Mouse (Mus musculus): ENCODE results near the gene Zmat3. TPM values are rescaled to one million over a fixed set of nuclear protein-coding genes. Genes with fewer than 3 reads are reported as not detected.

The Zmat3 gene
- polyA plus RNA-seq, 1 experiment from 2014 or later, result 8.2 TPM

- H3K36me3 ChIP-seq, result no peaks in the 10 kb centered on the region
- no peak overlapping the region for H3K9ac ChIP-seq
- H3K4me3 ChIP-seq, result no peak overlapping the region
- H3K27ac ChIP-seq, result no peak overlapping the region
- no peak for ATAC-seq (ENCODE audit: low FRiP score, low read depth)
- H3K9me3 ChIP-seq, result no peaks in the 10 kb centered on the region
- H3K27me3 ChIP-seq (replicated peaks), result no peaks in the 10 kb centered on the region
- 68% methylated on average over 15 of the region's 15 CpGs for WGBS
- H3K4me2 ChIP-seq (replicated peaks), result no peak overlapping the region
- no peaks in the 10 kb centered on the region for H3K4me1 ChIP-seq
Measured at GRCm38 (mm10) chr3:32317901-32318416, 47.9 kb downstream of the Zmat3 start.

- H3K4me3 ChIP-seq, result no peak overlapping the region
- no peak overlapping the region for H3K4me2 ChIP-seq (replicated peaks)
- ATAC-seq (ENCODE audit: low FRiP score, low read depth), result peak; percentile 76; the same call in 1 of the 2 replicates
- no peaks in the 10 kb centered on the region for H3K4me1 ChIP-seq
- no peaks in the 10 kb centered on the region for H3K9me3 ChIP-seq
- no peaks in the 10 kb centered on the region for H3K27me3 ChIP-seq (replicated peaks)
- no peak overlapping the region for H3K27ac ChIP-seq
- H3K36me3 ChIP-seq, result no peaks in the 10 kb centered on the region
- H3K9ac ChIP-seq, result no peak overlapping the region
- 29% methylated on average over 12 of the region's 12 CpGs for WGBS
Measured at GRCm38 (mm10) chr3:32317165-32317900, 48.5 kb downstream of the Zmat3 start.

GRCm38 (mm10) chr3:32314746-32315145, 51.1 kb downstream of the Zmat3 start:
- no peak for ATAC-seq (ENCODE audit: low FRiP score, low read depth)
- 94% methylated on average over 4 of the region's 4 CpGs for WGBS
- H3K27me3 ChIP-seq (replicated peaks), result no peaks in the 10 kb centered on the region

GRCm38 (mm10) chr3:32304171-32304570, 61.6 kb downstream of the Zmat3 start:
- Histone ChIP-seq H3K4me1 (no peaks in the 10 kb centered on the region), H3K27me3 (replicated peaks) (no peaks in the 10 kb centered on the region), H3K9ac (no peak overlapping the region), H3K4me3 (no peak overlapping the region), H3K27ac (no peak overlapping the region), H3K36me3 (no peaks in the 10 kb centered on the region), H3K4me2 (replicated peaks) (no peak overlapping the region), H3K9me3 (no peaks in the 10 kb centered on the region)
- 29% methylated on average over 1 of the region's 1 CpGs for WGBS
- ATAC-seq (ENCODE audit: low FRiP score, low read depth), result no peak

More at GRCm38 (mm10) chr3:32314746-32315145, 51.1 kb downstream of the Zmat3 start:
- no peak overlapping the region for H3K4me2 ChIP-seq (replicated peaks)
- no peaks in the 10 kb centered on the region for H3K4me1 ChIP-seq
- no peaks in the 10 kb centered on the region for H3K9me3 ChIP-seq
- H3K36me3 ChIP-seq, result no peaks in the 10 kb centered on the region
- no peak overlapping the region for H3K9ac ChIP-seq
- no peak overlapping the region for H3K4me3 ChIP-seq
- no peak overlapping the region for H3K27ac ChIP-seq

GRCm38 (mm10) chr3:32292001-32292400, 73.8 kb downstream of the Zmat3 start:
- no peaks in the 10 kb centered on the region for H3K36me3 ChIP-seq
- H3K27me3 ChIP-seq (replicated peaks), result no peaks in the 10 kb centered on the region
- H3K4me1 ChIP-seq, result no peaks in the 10 kb centered on the region
- no peaks in the 10 kb centered on the region for H3K9me3 ChIP-seq
- 53% methylated on average over 4 of the region's 4 CpGs for WGBS
- no peak for ATAC-seq (ENCODE audit: low FRiP score, low read depth)
- no peak overlapping the region for H3K9ac ChIP-seq
- H3K27ac ChIP-seq, result no peak overlapping the region
- no peak overlapping the region for H3K4me3 ChIP-seq
- H3K4me2 ChIP-seq (replicated peaks), result no peak overlapping the region

Other genes with a start within 250 kb of the Zmat3 start
- 15.7 and 18.9 TPM in 2 replicates for gene Pik3ca, start 31.7 kb upstream of the Zmat3 start, polyA plus RNA-seq (2016; fragmentation: Nextera tagmentation; extraction: Ambion mirVana)
- 0.11 TPM in 1 of 2 replicates, not detected in the other for gene Kcnmb3, start 126.2 kb upstream of the Zmat3 start, polyA plus RNA-seq (2016; fragmentation: Nextera tagmentation; extraction: Ambion mirVana)
- gene Zfp639, start 144.2 kb upstream of the Zmat3 start, polyA plus RNA-seq (2016; fragmentation: Nextera tagmentation; extraction: Ambion mirVana), result 42.2 and 49.7 TPM in 2 replicates
- gene Mfn1, start 163.5 kb upstream of the Zmat3 start, polyA plus RNA-seq (2016; fragmentation: Nextera tagmentation; extraction: Ambion mirVana), result 43.0 and 49.7 TPM in 2 replicates